Mouse (Mus musculus): ENCODE data around the gene Selplg.

Gene Selplg

GRCm38 (mm10) chr5:113771213-113772162, 61.0 kb downstream of the Selplg start:
- DNase-seq (ENCODE audit: low read depth, low spot score) = peak; percentile 89

- DNase-seq (ENCODE audit: low read depth, low spot score) = no peak
Observed at GRCm38 (mm10) chr5:113768806-113769205, 63.6 kb downstream of the Selplg start.

All from ES-CJ7 (cell line).